ENCODE assay signal across 16 mouse cellular contexts in the genomic region with DNA sequence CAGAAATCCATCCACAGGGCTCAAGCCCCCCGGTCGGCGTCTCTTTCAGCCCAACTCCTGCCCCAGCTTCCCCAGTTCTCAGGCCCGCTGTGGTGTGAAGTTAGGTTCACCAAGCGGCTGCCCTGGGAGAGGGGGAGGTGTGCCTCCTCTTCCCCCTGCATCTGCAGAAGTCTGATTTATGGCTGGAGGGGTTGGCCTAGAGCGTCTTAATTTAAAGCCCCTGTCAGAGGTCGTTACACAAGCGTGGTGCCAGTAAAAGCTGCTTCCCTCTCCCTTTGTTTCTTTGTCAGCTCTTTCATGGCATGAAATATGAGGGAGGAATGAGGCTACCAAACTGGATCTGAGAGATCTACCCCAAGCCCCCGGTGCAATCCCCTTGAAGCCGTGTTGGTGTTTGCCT.
DNase-seq lines count a peak whose midpoint lies in the region; ATAC-seq and TF ChIP-seq lines count a peak whose summit lies in the region.
"Had no signal": no experiment of that assay in that cellular context is flagged by ENCODE, and none has a peak within 500 bp of the region (broad histone marks: within the 10 kb centered on the region; RNA-seq: fewer than 3 reads in every experiment).

No protein-coding gene starts in this region.

- H3K4me1 ChIP-seq in kidney, adult 2 months (ENCODE audit: control insufficient read depth, insufficient read depth, low read length) = no peaks in the 10 kb centered on the region
- H3K4me1 ChIP-seq in limb, embryonic 13.5 days = peaks cover 8% of the 10 kb centered on the region

- DNase-seq in kidney, postnatal 4 days = peak; percentile 16 to 29
- DNase-seq in kidney, adult 2 months = no peak
- peak; percentile 36 for DNase-seq in yolk sac, embryonic 10.5 days (ENCODE audit: low spot score)
- no peak for DNase-seq in heart, postnatal 10 days
- DNase-seq: adrenal gland, postnatal 10 days; heart, adult 18-20 months; heart, postnatal 14 days; kidney, postnatal 36 days; liver, postnatal 0 days; thymus, postnatal 4 days had no signal

- no peak for TF ChIP-seq POLR2A in kidney, adult 2 months (IDR thresholded peaks at IDR 0.05; ENCODE audit: low read depth, low read length)

- TF ChIP-seq CTCF in kidney, adult 2 months (conservative IDR thresholded peaks at IDR 0.05; ENCODE audit: insufficient read depth, insufficient read length, low read depth, low read length) = no peak

- intact Hi-C loops in heart, postnatal 10 days (cut with DNase I) = no loop called here

- H3K27ac ChIP-seq in kidney, adult 2 months (ENCODE audit: insufficient read depth, low read depth, low read length) = no peak overlapping the region
- H3K27ac ChIP-seq in limb, embryonic 13.5 days = no peak overlapping the region
- H3K27ac ChIP-seq: embryonic facial prominence, embryonic 13.5 days had no signal

- H3K27me3 ChIP-seq in kidney, adult 2 months (replicated peaks; ENCODE audit: control insufficient read depth, insufficient read depth, low read length) = no peaks in the 10 kb centered on the region
- H3K27me3 ChIP-seq in limb, embryonic 13.5 days = peaks cover 8% of the 10 kb centered on the region
- H3K27me3 ChIP-seq: CH12.LX; embryonic facial prominence, embryonic 13.5 days had no signal

- WGBS in kidney, adult 2 months = 8% methylated on average over 10 of the region's 10 CpGs
- WGBS in limb, embryonic 13.5 days = 4% methylated on average over 10 of the region's 10 CpGs

- H3K4me3 ChIP-seq in kidney, adult 2 months (ENCODE audit: insufficient read depth, low read depth, low read length) = no peak overlapping the region
- H3K4me3 ChIP-seq in limb, embryonic 13.5 days = no peak overlapping the region
- H3K4me3 ChIP-seq: embryonic facial prominence, embryonic 13.5 days had no signal

- H3K9ac ChIP-seq in limb, embryonic 13.5 days = no peak overlapping the region
- H3K9ac ChIP-seq: embryonic facial prominence, embryonic 13.5 days; liver, postnatal 0 days had no signal

- H3K36me3 ChIP-seq in kidney, adult 2 months (ENCODE audit: control insufficient read depth, insufficient read depth, low read length) = no peaks in the 10 kb centered on the region
- no peaks in the 10 kb centered on the region for H3K36me3 ChIP-seq in limb, embryonic 13.5 days
- H3K36me3 ChIP-seq: embryonic facial prominence, embryonic 13.5 days had no signal

- H3K4me2 ChIP-seq in limb, embryonic 13.5 days (replicated peaks) = peak overlapping the region; percentile 11; the same call in 1 of the 2 replicates
- H3K4me2 ChIP-seq: embryonic facial prominence, embryonic 13.5 days had no signal

- peak; percentile 64 to 65; a peak in 3 of 4 replicates for ATAC-seq in hematopoietic stem cell, adult 5-6 weeks (replicated peaks in 1 of 2; ENCODE audit: insufficient read depth in 1 of 2, low FRiP score in 2 of 2, low TSS enrichment in 1 of 2, low read depth in 1 of 2, poor library complexity in 2 of 2, severe bottlenecking in 2 of 2)
- no peak for ATAC-seq in limb, embryonic 13.5 days (ENCODE audit: low FRiP score, low read depth)
- no peak for ATAC-seq in cerebellum, adult (ENCODE audit: insufficient number of reproducible peaks, low FRiP score, low TSS enrichment)
- ATAC-seq: liver, postnatal 0 days; Patski had no signal

- no peaks in the 10 kb centered on the region for H3K9me3 ChIP-seq in limb, embryonic 13.5 days
- H3K9me3 ChIP-seq: embryonic facial prominence, embryonic 13.5 days had no signal

Comparison
In these comparisons a context has a peak if more than half of its experiments do, and no peak if none do; other contexts are left out.
1. DNase-seq: peak in kidney, postnatal 4 days (2 of 2) and yolk sac, embryonic 10.5 days (single experiment); none in kidney, adult 2 months (single experiment) and heart, postnatal 10 days (0 of 2).
2. ATAC-seq: peak in hematopoietic stem cell, adult 5-6 weeks (2 of 2); none in limb, embryonic 13.5 days (single experiment) and cerebellum, adult (single experiment).